Comparison of ENCODE assay signal across 8 mouse cellular contexts in the genomic region with DNA sequence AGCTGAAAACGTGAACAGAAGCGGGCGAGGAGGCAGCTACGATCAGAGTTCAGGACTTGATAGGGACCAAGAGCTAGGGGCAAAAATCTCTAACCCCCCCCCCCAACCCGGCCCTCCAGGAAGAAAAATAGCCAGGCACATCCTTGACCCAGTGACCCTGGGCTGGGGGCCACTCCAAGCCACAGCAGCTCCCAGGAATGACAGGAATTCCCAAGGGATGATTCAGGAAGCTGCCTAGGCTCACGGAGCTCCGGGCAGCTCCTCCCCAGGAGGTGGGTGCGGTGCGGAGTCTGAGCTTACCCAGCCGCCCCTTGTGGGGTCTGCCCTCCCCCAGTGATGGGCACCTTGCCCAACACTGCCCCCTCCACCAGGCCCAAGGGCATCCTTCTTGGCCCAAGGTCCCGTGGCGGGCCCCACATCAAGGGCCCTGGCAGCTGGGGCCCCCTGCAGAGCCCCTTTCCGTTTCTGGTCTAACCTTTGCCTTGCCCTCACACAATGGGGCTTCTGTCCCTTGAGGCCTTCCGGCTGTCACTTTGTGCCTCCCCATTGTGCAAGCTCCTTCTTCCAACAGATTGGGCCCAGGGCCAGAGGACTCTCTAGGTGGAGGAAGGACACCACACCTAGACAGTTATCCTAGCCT. TPM values are rescaled to one million over a fixed set of nuclear protein-coding genes. Genes with fewer than 3 reads are reported as not detected.
DNase-seq lines count a peak whose midpoint lies in the region; ATAC-seq lines count a peak whose summit lies in the region.

A gene (minus strand): TSS at position 51 of the 640 bp plus-strand sequence.

- peak within 1 kb of the TSS; percentile 57 for H3K4me2 ChIP-seq in embryonic facial prominence, embryonic 13.5 days
- peak within 1 kb of the TSS; percentile 82 for H3K4me2 ChIP-seq in heart, embryonic 11.5 days
- H3K4me2 ChIP-seq in kidney, embryonic 15.5 days: peak within 1 kb of the TSS; percentile 70

- H3K27me3 ChIP-seq in embryonic facial prominence, embryonic 13.5 days: peaks cover 34% of the 10 kb centered on the region
- peaks cover 3% of the 10 kb centered on the region; the same call in 1 of the 2 replicates for H3K27me3 ChIP-seq in heart, embryonic 11.5 days (ENCODE audit: control insufficient read depth, insufficient read depth, low read length)
- H3K27me3 ChIP-seq in kidney, embryonic 15.5 days: peaks cover 20% of the 10 kb centered on the region

- H3K36me3 ChIP-seq in embryonic facial prominence, embryonic 13.5 days: no peaks in the 10 kb centered on the region
- H3K36me3 ChIP-seq in heart, embryonic 11.5 days (ENCODE audit: control insufficient read depth, insufficient read depth, low read length): no peaks in the 10 kb centered on the region
- H3K36me3 ChIP-seq in kidney, embryonic 15.5 days: no peaks in the 10 kb centered on the region

- WGBS in embryonic facial prominence, embryonic 13.5 days: 4% methylated on average over 14 of the region's 14 CpGs
- 1% methylated on average over 14 of the region's 14 CpGs for WGBS in heart, embryonic 11.5 days (ENCODE audit: insufficient replicate concordance)
- 3% methylated on average over 14 of the region's 14 CpGs for WGBS in kidney, embryonic 15.5 days

- H3K9ac ChIP-seq in embryonic facial prominence, embryonic 13.5 days: peak within 1 kb of the TSS; percentile 27; the same call in 1 of the 2 replicates
- H3K9ac ChIP-seq in heart, embryonic 11.5 days (ENCODE audit: low read depth, low read length): peak within 1 kb of the TSS; percentile 68
- peak within 1 kb of the TSS; percentile 31; the same call in 1 of the 2 replicates for H3K9ac ChIP-seq in kidney, embryonic 15.5 days

- H3K4me3 ChIP-seq in embryonic facial prominence, embryonic 13.5 days: peak within 1 kb of the TSS; percentile 31
- H3K4me3 ChIP-seq in heart, embryonic 11.5 days (ENCODE audit: low read depth, low read length): peak within 1 kb of the TSS; percentile 46
- H3K4me3 ChIP-seq in kidney, embryonic 15.5 days (replicated peaks): peak within 1 kb of the TSS; percentile 42

- no peak within 1 kb of the TSS for H3K27ac ChIP-seq in embryonic facial prominence, embryonic 13.5 days
- peak within 1 kb of the TSS; percentile 64 for H3K27ac ChIP-seq in heart, embryonic 11.5 days (ENCODE audit: low read depth, low read length)
- peak within 1 kb of the TSS; percentile 45 for H3K27ac ChIP-seq in kidney, embryonic 15.5 days

- no peak for ATAC-seq in embryonic facial prominence, embryonic 13.5 days (ENCODE audit: insufficient number of reproducible peaks, insufficient read depth, low FRiP score, low TSS enrichment, low read depth)
- ATAC-seq in heart, embryonic 11.5 days (replicated peaks; ENCODE audit: insufficient number of reproducible peaks, low FRiP score, low TSS enrichment): 0 out of 2 replicates have a peak, but pooled peaks have one; percentile 19
- peak; percentile 23; the same call in 1 of the 2 replicates for ATAC-seq in kidney, embryonic 15.5 days (replicated peaks; ENCODE audit: low FRiP score)

- peaks cover 46% of the 10 kb centered on the region for H3K4me1 ChIP-seq in embryonic facial prominence, embryonic 13.5 days
- peaks cover 63% of the 10 kb centered on the region for H3K4me1 ChIP-seq in heart, embryonic 11.5 days (ENCODE audit: control insufficient read depth, insufficient read depth, low read length)
- peaks cover 70% of the 10 kb centered on the region for H3K4me1 ChIP-seq in kidney, embryonic 15.5 days

- peak; percentile 33 for DNase-seq in ovary, postnatal 36 days (ENCODE audit: low spot score)
- no peak for DNase-seq in ovary, postnatal 14 days (ENCODE audit: low spot score)
- peak; percentile 65 for DNase-seq in lung, postnatal 36 days
- no peak for DNase-seq in ovary, postnatal 10 days (ENCODE audit: low spot score)
- no peak for DNase-seq in ovary, adult 18-20 months (ENCODE audit: low spot score)

- no peaks in the 10 kb centered on the region for H3K9me3 ChIP-seq in embryonic facial prominence, embryonic 13.5 days
- no peaks in the 10 kb centered on the region for H3K9me3 ChIP-seq in heart, embryonic 11.5 days (replicated peaks; ENCODE audit: control insufficient read depth, low read length)
- H3K9me3 ChIP-seq in kidney, embryonic 15.5 days (replicated peaks): no peaks in the 10 kb centered on the region

RNA-seq across cellular contexts. Expression of the gene that starts here (rescaled TPM):
- polyA plus RNA-seq in embryonic facial prominence, embryonic 13.5 days (2015; fragmentation: Nextera tagmentation; extraction: Ambion mirVana): 13.8 and 14.2 TPM in 2 replicates
- polyA plus RNA-seq in heart, embryonic 11.5 days (2014; fragmentation: Nextera tagmentation; extraction: Ambion mirVana): 31.0 and 33.9 TPM in 2 replicates
- polyA plus RNA-seq in kidney, embryonic 15.5 days (2015; fragmentation: Nextera tagmentation; extraction: Ambion mirVana): 51.0 and 62.7 TPM in 2 replicates

Comparison
In these comparisons a context has a peak if more than half of its experiments do, and no peak if none do; other contexts are left out.
1. DNase-seq: peak in ovary, postnatal 36 days (single experiment) and lung, postnatal 36 days (single experiment); none in ovary, postnatal 14 days (single experiment), ovary, postnatal 10 days (single experiment) and ovary, adult 18-20 months (single experiment).
2. Peak in every context shown above with its lines, with median percentiles within 50 percentile points of each other: H3K4me2 ChIP-seq, H3K4me3 ChIP-seq and H3K9ac ChIP-seq.